Mouse (Mus musculus) stomach, embryonic 16.5 days (tissue): Measurements from ENCODE around the gene Nadk. TPM values are rescaled to one million over a fixed set of nuclear protein-coding genes. Genes with fewer than 3 reads are reported as not detected.

Source experiments
- ATAC-seq: fragments of 200-750 bp; cut with Nextera tagmentation; 2 replicates; pipeline ENCODE4 v1.8.0; 2017; ENCODE audit warnings: moderate number of reproducible peaks, moderate TSS enrichment; ENCODE audit not compliant: insufficient read depth, low FRiP score
- H3K27ac ChIP-seq: fragments of 300-500 bp; sonication (generic); 2 replicates; pipeline ENCODE4 v1.5.1; 2014; ENCODE audit warnings: low read length
- H3K27me3 ChIP-seq: fragments of 300-500 bp; sonication (generic); 2 replicates; pipeline ENCODE4 v1.6.1; 2014; ENCODE audit warnings: low read length, control low read depth, mixed read lengths; ENCODE audit not compliant: control insufficient read depth, insufficient read depth
- H3K36me3 ChIP-seq: fragments of 300-500 bp; sonication (generic); 2 replicates; pipeline ENCODE4 v1.6.1; 2014; ENCODE audit warnings: low read length; ENCODE audit not compliant: control insufficient read depth, insufficient read depth
- H3K4me1 ChIP-seq: fragments of 300-500 bp; sonication (generic); 2 replicates; pipeline ENCODE4 v1.6.1; 2014; ENCODE audit warnings: low read length, control low read depth, mixed read lengths; ENCODE audit not compliant: control insufficient read depth, insufficient read depth
- H3K4me2 ChIP-seq: fragments of 300-500 bp; sonication (generic); 2 replicates; pipeline ENCODE4 v1.6.1; 2014; ENCODE audit warnings: low read depth, low read length, mixed read lengths
- H3K4me3 ChIP-seq: fragments of 300-500 bp; sonication (generic); replicated peaks from 2 replicates; pipeline ENCODE4 v1.5.1; 2014; ENCODE audit warnings: mild to moderate bottlenecking, low read length
- H3K9ac ChIP-seq: fragments of 300-500 bp; sonication (generic); 2 replicates; pipeline ENCODE4 v1.6.1; 2014; ENCODE audit warnings: low read length
- H3K9me3 ChIP-seq: fragments of 300-500 bp; sonication (generic); replicated peaks from 2 replicates; pipeline ENCODE4 v1.6.1; 2016; ENCODE audit warnings: low read length, control low read depth; ENCODE audit not compliant: control insufficient read depth
- WGBS: fragments of 180-500 bp; shearing (Covaris S2); extraction: QIAGEN DNeasy Blood & Tissue Kit; methylation state at CpG from one replicate; pipeline ENCODE4 v1.1.7; 2014; 5-methylcytosine and 5-hydroxymethylcytosine counted together
- polyA plus RNA-seq: library from polyadenylated mRNA; unstranded; fragments of >200 nt; fragmentation: Nextera tagmentation; extraction: Ambion mirVana; gene quantifications from 2 replicates; pipeline ENCODE4 v1.2.1, GENCODE M21; 2015

Gene Nadk
- polyA plus RNA-seq, 1 experiment from 2014 or later: 85.5 TPM

- peaks cover 46% of the 10 kb centered on the region for H3K36me3 ChIP-seq
- 88% methylated on average over 6 of the region's 6 CpGs for WGBS
- no peak overlapping the region for H3K27ac ChIP-seq
- no peaks in the 10 kb centered on the region for H3K27me3 ChIP-seq
- ATAC-seq: no peak
- H3K9me3 ChIP-seq: no peaks in the 10 kb centered on the region
- no peak overlapping the region for H3K4me2 ChIP-seq
- no peak overlapping the region for H3K9ac ChIP-seq
- H3K4me3 ChIP-seq: no peak overlapping the region
- 0 out of 2 replicates have a peak, but pooled peaks cover 2% of the 10 kb centered on the region for H3K4me1 ChIP-seq
Observed at GRCm38 (mm10) chr4:155552917-155553532, 9.2 kb upstream of the Nadk start.

GRCm38 (mm10) chr4:155554880-155555279 lies 7.3 kb upstream of the Nadk start:
- no peak overlapping the region for H3K9ac ChIP-seq
- 0 out of 2 replicates have a peak, but pooled peaks cover 2% of the 10 kb centered on the region for H3K4me1 ChIP-seq
- ATAC-seq: no peak
- no peaks in the 10 kb centered on the region for H3K9me3 ChIP-seq
- no peak overlapping the region for H3K4me3 ChIP-seq
- no peak overlapping the region for H3K4me2 ChIP-seq
- no peaks in the 10 kb centered on the region for H3K27me3 ChIP-seq
- WGBS: 64% methylated on average over 4 of the region's 4 CpGs
- peaks cover 43% of the 10 kb centered on the region for H3K36me3 ChIP-seq
- H3K27ac ChIP-seq: no peak overlapping the region

- H3K9me3 ChIP-seq: no peaks in the 10 kb centered on the region
- 0 out of 2 replicates have a peak, but pooled peaks cover 2% of the 10 kb centered on the region for H3K4me1 ChIP-seq
- H3K36me3 ChIP-seq: peaks cover 46% of the 10 kb centered on the region
- no peaks in the 10 kb centered on the region for H3K27me3 ChIP-seq
- no peak overlapping the region for H3K4me3 ChIP-seq
- H3K27ac ChIP-seq: no peak overlapping the region
- no peak for ATAC-seq
- 49% methylated on average over 1 of the region's 1 CpGs for WGBS
- H3K9ac ChIP-seq: no peak overlapping the region
- no peak overlapping the region for H3K4me2 ChIP-seq
Observed at GRCm38 (mm10) chr4:155555464-155555863, 6.7 kb upstream of the Nadk start.

GRCm38 (mm10) chr4:155559454-155559853 lies 2.7 kb upstream of the Nadk start:
- no peaks in the 10 kb centered on the region for H3K27me3 ChIP-seq
- peaks cover 20% of the 10 kb centered on the region for H3K4me1 ChIP-seq
- H3K9ac ChIP-seq: no peak overlapping the region
- H3K36me3 ChIP-seq: peaks cover 34% of the 10 kb centered on the region
- H3K4me3 ChIP-seq: no peak overlapping the region
- ATAC-seq: no peak
- H3K4me2 ChIP-seq: no peak overlapping the region
- 38% methylated on average over 6 of the region's 6 CpGs for WGBS
- 0 out of 2 replicates have a peak overlapping the region, but pooled peaks have one; percentile 27 for H3K27ac ChIP-seq
- H3K9me3 ChIP-seq: no peaks in the 10 kb centered on the region

GRCm38 (mm10) chr4:155560932-155561331 lies 1.2 kb upstream of the Nadk start:
- peaks cover 21% of the 10 kb centered on the region for H3K36me3 ChIP-seq
- no peak overlapping the region for H3K4me3 ChIP-seq
- H3K27me3 ChIP-seq: no peaks in the 10 kb centered on the region
- H3K4me1 ChIP-seq: peaks cover 29% of the 10 kb centered on the region
- no peak overlapping the region for H3K9ac ChIP-seq
- 49% methylated on average over 2 of the region's 2 CpGs for WGBS
- H3K9me3 ChIP-seq: no peaks in the 10 kb centered on the region
- H3K27ac ChIP-seq: peak overlapping the region; percentile 93
- no peak for ATAC-seq
- no peak overlapping the region for H3K4me2 ChIP-seq

- H3K9me3 ChIP-seq: no peaks in the 10 kb centered on the region
- H3K27me3 ChIP-seq: no peaks in the 10 kb centered on the region
- peak overlapping the region; percentile 65 for H3K9ac ChIP-seq
- H3K4me3 ChIP-seq: peak overlapping the region; percentile 80
- WGBS: 1% methylated on average over 19 of the region's 19 CpGs
- H3K36me3 ChIP-seq: peaks cover 6% of the 10 kb centered on the region
- H3K4me1 ChIP-seq: peaks cover 30% of the 10 kb centered on the region
- ATAC-seq: no peak
- peak overlapping the region; percentile 69 for H3K4me2 ChIP-seq
- H3K27ac ChIP-seq: peak overlapping the region; percentile 93
Observed at GRCm38 (mm10) chr4:155562725-155563399, 684 bp downstream of the Nadk start.

- H3K36me3 ChIP-seq: peaks cover 6% of the 10 kb centered on the region
- under 1% methylated on average over 68 of the region's 69 CpGs for WGBS
- H3K4me1 ChIP-seq: peaks cover 30% of the 10 kb centered on the region
- ATAC-seq: peak; percentile 96
- H3K4me2 ChIP-seq: peak overlapping the region; percentile 69
- H3K9ac ChIP-seq: peak overlapping the region; percentile 83
- no peaks in the 10 kb centered on the region for H3K27me3 ChIP-seq
- no peaks in the 10 kb centered on the region for H3K9me3 ChIP-seq
- peak overlapping the region; percentile 95 for H3K27ac ChIP-seq
- peak overlapping the region; percentile 80 for H3K4me3 ChIP-seq
Observed at GRCm38 (mm10) chr4:155563400-155564231, 1.4 kb downstream of the Nadk start.

- WGBS: 10% methylated on average over 20 of the region's 20 CpGs
Observed at GRCm38 (mm10) chr4:155564315-155565069, 2.3 kb downstream of the Nadk start.

More at GRCm38 (mm10) chr4:155564315-155565069, 2.3 kb downstream of the Nadk start:
- Histone ChIP-seq H3K27ac (peak overlapping the region; percentile 95), H3K9me3 (no peaks in the 10 kb centered on the region), H3K9ac (peak overlapping the region; percentile 83), H3K4me2 (peak overlapping the region; percentile 69), H3K4me1 (peaks cover 30% of the 10 kb centered on the region), H3K4me3 (peak overlapping the region; percentile 80), H3K36me3 (peaks cover 6% of the 10 kb centered on the region; the same call in 1 of the 2 replicates), H3K27me3 (no peaks in the 10 kb centered on the region)
- ATAC-seq: no peak
